Mouse (Mus musculus): Measurements from ENCODE around the gene Impg1. TPM values are rescaled to one million over a fixed set of nuclear protein-coding genes. Genes with fewer than 3 reads are reported as not detected.
"Not testable (repeated sequence)": the region's sequence is repeated elsewhere in the genome, so short reads cannot be mapped to it uniquely, and the experiment has no call there.

The Impg1 gene
- total RNA-seq, 1 experiment from 2014 or later = 0.20 TPM

GRCm38 (mm10) chr9:80367520-80368204 lies 97.6 kb downstream of the Impg1 start:
- peak; percentile 48 to 68; a peak in 3 of 4 replicates for ATAC-seq (replicated peaks in 1 of 2; ENCODE audit: insufficient read depth in 1 of 2, low FRiP score in 2 of 2, low TSS enrichment in 1 of 2, low read depth in 1 of 2, poor library complexity in 2 of 2, severe bottlenecking in 2 of 2)

- peak; percentile 84 to 99 for ATAC-seq (replicated peaks in 1 of 2; ENCODE audit: insufficient read depth in 1 of 2, low FRiP score in 2 of 2, low TSS enrichment in 1 of 2, low read depth in 1 of 2, poor library complexity in 2 of 2, severe bottlenecking in 2 of 2)
Measured at GRCm38 (mm10) chr9:80360063-80360462, 105.2 kb downstream of the Impg1 start.

- ATAC-seq (replicated peaks in 1 of 2; ENCODE audit: insufficient read depth in 1 of 2, low FRiP score in 2 of 2, low TSS enrichment in 1 of 2, low read depth in 1 of 2, poor library complexity in 2 of 2, severe bottlenecking in 2 of 2) = no peak
Measured at GRCm38 (mm10) chr9:80351678-80352331, 113.5 kb downstream of the Impg1 start.

DNA sequence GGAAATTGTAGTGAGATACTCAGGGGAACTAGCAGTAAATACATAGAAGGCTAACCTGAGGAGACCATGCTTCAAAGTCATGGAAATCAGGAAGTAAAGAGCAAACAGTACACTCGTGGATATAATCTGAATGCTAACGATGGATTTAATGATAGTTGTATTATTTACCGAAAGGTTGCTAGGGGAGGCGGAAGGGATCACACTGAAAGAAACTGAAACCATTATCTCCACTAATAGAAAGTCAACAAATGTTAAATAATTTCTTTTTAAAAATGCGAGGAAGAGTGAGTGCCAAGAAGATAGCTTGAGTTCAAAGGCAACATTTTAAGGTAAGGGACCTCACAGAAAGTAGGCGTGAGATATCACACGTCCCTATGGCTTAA lies 114.0 kb downstream of the Impg1 start:
- no peak for ATAC-seq (replicated peaks in 1 of 2; ENCODE audit: insufficient read depth in 1 of 2, low FRiP score in 2 of 2, low TSS enrichment in 1 of 2, low read depth in 1 of 2, poor library complexity in 2 of 2, severe bottlenecking in 2 of 2)

DNA sequence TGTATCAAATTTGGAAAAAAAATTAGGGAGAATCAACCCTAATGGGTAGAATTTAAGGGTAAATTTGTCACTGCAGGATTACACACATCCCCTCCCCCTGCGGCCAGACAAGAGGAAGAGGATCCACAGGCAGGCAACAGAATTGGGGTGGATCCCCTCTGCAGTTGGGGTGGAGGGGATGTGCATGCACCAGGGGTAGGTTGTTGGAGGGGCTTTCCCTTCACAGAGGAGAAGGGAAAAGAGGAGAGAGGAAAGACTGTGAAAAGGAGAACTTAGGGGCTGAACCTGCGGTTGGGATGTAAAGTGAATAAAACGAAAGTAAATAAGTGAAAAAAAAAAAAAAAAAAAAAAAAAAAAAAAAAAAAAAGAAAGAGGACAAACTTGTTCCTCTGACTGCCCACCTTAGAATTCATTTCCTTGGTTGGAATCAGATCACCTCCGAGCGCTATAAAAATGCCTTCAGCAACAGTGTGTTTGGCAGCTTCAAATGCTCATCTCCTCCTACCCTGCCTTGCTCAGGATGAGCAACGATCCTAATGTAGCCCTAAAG lies 120.8 kb downstream of the Impg1 start:
- ATAC-seq (replicated peaks in 1 of 2; ENCODE audit: insufficient read depth in 1 of 2, low FRiP score in 2 of 2, low TSS enrichment in 1 of 2, low read depth in 1 of 2, poor library complexity in 2 of 2, severe bottlenecking in 2 of 2) = peak; percentile 91 to 94

- ATAC-seq (replicated peaks in 1 of 2; ENCODE audit: insufficient read depth in 1 of 2, low FRiP score in 2 of 2, low TSS enrichment in 1 of 2, low read depth in 1 of 2, poor library complexity in 2 of 2, severe bottlenecking in 2 of 2) = no peak
Measured at GRCm38 (mm10) chr9:80342520-80342919, 122.8 kb downstream of the Impg1 start.

DNA sequence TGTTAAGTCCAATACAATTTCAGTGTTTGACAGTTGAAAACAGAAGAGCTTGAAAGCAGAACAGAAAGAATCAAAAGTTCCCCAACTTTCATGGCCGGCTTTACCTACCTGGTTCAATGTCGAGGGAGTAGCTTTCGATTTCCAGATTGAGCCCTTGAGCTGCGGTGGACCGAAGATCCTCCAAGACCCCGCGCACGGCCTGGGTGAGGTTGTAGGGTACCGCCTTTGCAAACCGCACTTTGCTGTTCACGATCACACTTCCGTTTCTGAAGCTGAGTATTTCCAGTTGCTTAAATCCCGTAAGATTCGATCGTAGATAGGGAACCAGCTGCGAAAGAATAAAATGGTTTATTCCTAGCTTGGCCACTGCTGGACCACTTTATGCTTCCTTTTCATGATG lies 123.5 kb downstream of the Impg1 start:
- ATAC-seq (replicated peaks in 1 of 2; ENCODE audit: insufficient read depth in 1 of 2, low FRiP score in 2 of 2, low TSS enrichment in 1 of 2, low read depth in 1 of 2, poor library complexity in 2 of 2, severe bottlenecking in 2 of 2) = no peak

- ATAC-seq (replicated peaks in 1 of 2; ENCODE audit: insufficient read depth in 1 of 2, low FRiP score in 2 of 2, low TSS enrichment in 1 of 2, low read depth in 1 of 2, poor library complexity in 2 of 2, severe bottlenecking in 2 of 2) = no peak
Measured at GRCm38 (mm10) chr9:80340927-80341326, 124.4 kb downstream of the Impg1 start.

- no peak for ATAC-seq (replicated peaks in 1 of 2; ENCODE audit: insufficient read depth in 1 of 2, low FRiP score in 2 of 2, low TSS enrichment in 1 of 2, low read depth in 1 of 2, poor library complexity in 2 of 2, severe bottlenecking in 2 of 2)
Measured at GRCm38 (mm10) chr9:80338026-80338425, 127.3 kb downstream of the Impg1 start.

GRCm38 (mm10) chr9:80335660-80336357 lies 129.5 kb downstream of the Impg1 start:
- ATAC-seq (replicated peaks in 1 of 2; ENCODE audit: insufficient read depth in 1 of 2, low FRiP score in 2 of 2, low TSS enrichment in 1 of 2, low read depth in 1 of 2, poor library complexity in 2 of 2, severe bottlenecking in 2 of 2) = no peak

- ATAC-seq (replicated peaks in 1 of 2; ENCODE audit: insufficient read depth in 1 of 2, low FRiP score in 2 of 2, low TSS enrichment in 1 of 2, low read depth in 1 of 2, poor library complexity in 2 of 2, severe bottlenecking in 2 of 2) = no peak
Measured at GRCm38 (mm10) chr9:80333998-80334605, 131.2 kb downstream of the Impg1 start.

- no peak for ATAC-seq (replicated peaks in 1 of 2; ENCODE audit: insufficient read depth in 1 of 2, low FRiP score in 2 of 2, low TSS enrichment in 1 of 2, low read depth in 1 of 2, poor library complexity in 2 of 2, severe bottlenecking in 2 of 2)
Measured at GRCm38 (mm10) chr9:80333466-80333865, 131.8 kb downstream of the Impg1 start.

DNA sequence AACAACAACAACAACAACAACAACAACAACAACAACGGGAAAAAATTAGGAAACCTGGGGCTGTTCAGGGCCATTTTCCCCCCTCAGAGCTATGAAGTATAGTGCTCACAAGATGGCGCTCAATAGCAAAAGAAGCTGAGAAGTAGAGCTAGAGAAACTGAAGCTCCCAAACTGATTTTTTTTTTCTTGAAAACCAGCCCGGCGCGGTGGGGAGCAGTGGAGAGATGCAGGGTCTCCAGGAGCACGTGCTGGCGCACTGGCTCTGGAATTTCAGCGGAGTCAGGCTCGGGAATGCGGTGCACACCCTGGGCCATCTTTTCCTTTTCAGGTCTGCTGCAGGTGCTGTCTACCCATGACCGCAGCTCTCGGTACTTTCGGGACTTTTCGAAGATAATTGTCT lies 133.1 kb downstream of the Impg1 start:
- ATAC-seq (replicated peaks in 1 of 2; ENCODE audit: insufficient read depth in 1 of 2, low FRiP score in 2 of 2, low TSS enrichment in 1 of 2, low read depth in 1 of 2, poor library complexity in 2 of 2, severe bottlenecking in 2 of 2) = peak; percentile 76 to 79

- ATAC-seq (replicated peaks in 1 of 2; ENCODE audit: insufficient read depth in 1 of 2, low FRiP score in 2 of 2, low TSS enrichment in 1 of 2, low read depth in 1 of 2, poor library complexity in 2 of 2, severe bottlenecking in 2 of 2) = not testable (repeated sequence)
Measured at GRCm38 (mm10) chr9:80321051-80321887, 144.0 kb downstream of the Impg1 start.

- ATAC-seq (replicated peaks in 1 of 2; ENCODE audit: insufficient read depth in 1 of 2, low FRiP score in 2 of 2, low TSS enrichment in 1 of 2, low read depth in 1 of 2, poor library complexity in 2 of 2, severe bottlenecking in 2 of 2) = 0 out of 4 replicates have a peak, but pooled peaks of 1 of the 2 experiments have one; percentile 27
Measured at GRCm38 (mm10) chr9:80318027-80318426, 147.3 kb downstream of the Impg1 start.

GRCm38 (mm10) chr9:80315922-80316321 lies 149.4 kb downstream of the Impg1 start:
- no peak for ATAC-seq (replicated peaks in 1 of 2; ENCODE audit: insufficient read depth in 1 of 2, low FRiP score in 2 of 2, low TSS enrichment in 1 of 2, low read depth in 1 of 2, poor library complexity in 2 of 2, severe bottlenecking in 2 of 2)

GRCm38 (mm10) chr9:80313610-80314009 lies 151.7 kb downstream of the Impg1 start:
- no peak for ATAC-seq (replicated peaks in 1 of 2; ENCODE audit: insufficient read depth in 1 of 2, low FRiP score in 2 of 2, low TSS enrichment in 1 of 2, low read depth in 1 of 2, poor library complexity in 2 of 2, severe bottlenecking in 2 of 2)

Data from hematopoietic stem cell, adult 5-6 weeks (primary cell).